Mouse (Mus musculus): Measurements from ENCODE around the gene Gm48551. TPM values are rescaled to one million over a fixed set of nuclear protein-coding genes. Genes with fewer than 3 reads are reported as not detected.

Gm48551 gene
- polyA plus RNA-seq, 1 experiment from 2014 or later = 2.1 TPM

DNA sequence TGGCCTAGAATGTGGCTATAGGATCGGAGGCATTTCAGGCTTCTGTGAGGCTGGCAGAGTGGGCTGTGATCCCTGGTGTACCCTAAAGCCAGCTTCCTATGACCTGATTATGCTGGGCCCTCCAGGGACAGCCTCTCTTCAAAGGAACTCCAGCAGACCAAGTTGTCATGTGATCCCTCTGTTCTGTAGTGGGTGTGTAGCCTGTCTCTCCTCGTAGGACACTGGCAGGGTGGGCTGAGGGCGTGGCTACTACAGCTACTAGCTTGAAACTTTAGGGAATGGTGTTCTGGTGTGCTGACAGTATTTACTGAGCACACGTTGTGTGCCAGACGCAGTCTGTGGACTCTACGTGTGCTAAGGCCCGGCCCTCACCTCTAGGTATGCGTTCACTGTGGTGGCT lies 23.5 kb upstream of the Gm48551 start:
- H3K4me3 ChIP-seq = no peak overlapping the region
- no peaks in the 10 kb centered on the region for H3K9me3 ChIP-seq
- WGBS = 66% methylated on average over 8 of the region's 8 CpGs
- H3K4me2 ChIP-seq = peak overlapping the region; percentile 21; the same call in 1 of the 2 replicates
- peaks cover 89% of the 10 kb centered on the region for H3K4me1 ChIP-seq
- H3K27ac ChIP-seq (replicated peaks) = peak overlapping the region; percentile 61
- H3K36me3 ChIP-seq = peaks cover 18% of the 10 kb centered on the region
- H3K27me3 ChIP-seq (replicated peaks) = peaks cover 7% of the 10 kb centered on the region; the same call in 1 of the 2 replicates
- H3K9ac ChIP-seq = peak overlapping the region; percentile 60
- ATAC-seq (ENCODE audit: extremely low read depth, insufficient number of reproducible peaks, low FRiP score, low TSS enrichment) = no peak

DNA sequence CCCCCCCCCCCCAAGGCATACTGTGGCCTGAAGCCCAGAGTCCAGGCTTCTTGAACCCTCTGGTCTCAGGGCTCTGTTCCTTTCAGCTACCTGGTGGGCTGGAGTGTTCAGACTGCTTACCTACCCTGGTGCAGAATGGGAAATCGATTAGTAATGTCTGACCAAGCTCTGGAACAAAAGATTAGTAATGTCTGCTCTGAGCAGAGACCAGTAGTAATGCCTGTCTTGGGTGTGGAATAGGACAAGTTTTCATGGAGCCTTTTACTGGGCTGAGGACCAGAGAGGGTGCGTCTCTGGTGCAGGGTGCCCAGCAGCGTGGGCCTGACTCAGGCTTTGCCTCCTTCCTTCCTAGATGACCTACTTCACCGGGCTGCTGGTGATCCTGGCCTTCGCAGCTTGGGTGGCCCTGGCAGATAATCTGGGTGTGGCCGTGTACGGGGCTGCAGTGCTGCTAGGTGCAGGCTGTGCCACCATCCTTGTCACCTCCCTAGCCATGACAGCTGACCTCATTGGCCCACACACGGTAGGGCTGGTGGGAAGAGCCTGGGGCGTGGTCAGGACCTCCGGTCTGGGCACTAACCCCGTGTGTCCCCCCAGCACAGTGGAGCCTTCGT lies 21.8 kb upstream of the Gm48551 start:
- ATAC-seq (ENCODE audit: extremely low read depth, insufficient number of reproducible peaks, low FRiP score, low TSS enrichment) = no peak
- peak overlapping the region; percentile 83 for H3K9ac ChIP-seq
- peaks cover 97% of the 10 kb centered on the region for H3K4me1 ChIP-seq
- WGBS = 30% methylated on average over 12 of the region's 12 CpGs
- peak overlapping the region; percentile 96 for H3K27ac ChIP-seq (replicated peaks)
- H3K36me3 ChIP-seq = peaks cover 32% of the 10 kb centered on the region
- peak overlapping the region; percentile 52; the same call in 1 of the 2 replicates for H3K4me3 ChIP-seq
- no peaks in the 10 kb centered on the region for H3K9me3 ChIP-seq
- peaks cover 7% of the 10 kb centered on the region; the same call in 1 of the 2 replicates for H3K27me3 ChIP-seq (replicated peaks)
- peak overlapping the region; percentile 81 for H3K4me2 ChIP-seq

DNA sequence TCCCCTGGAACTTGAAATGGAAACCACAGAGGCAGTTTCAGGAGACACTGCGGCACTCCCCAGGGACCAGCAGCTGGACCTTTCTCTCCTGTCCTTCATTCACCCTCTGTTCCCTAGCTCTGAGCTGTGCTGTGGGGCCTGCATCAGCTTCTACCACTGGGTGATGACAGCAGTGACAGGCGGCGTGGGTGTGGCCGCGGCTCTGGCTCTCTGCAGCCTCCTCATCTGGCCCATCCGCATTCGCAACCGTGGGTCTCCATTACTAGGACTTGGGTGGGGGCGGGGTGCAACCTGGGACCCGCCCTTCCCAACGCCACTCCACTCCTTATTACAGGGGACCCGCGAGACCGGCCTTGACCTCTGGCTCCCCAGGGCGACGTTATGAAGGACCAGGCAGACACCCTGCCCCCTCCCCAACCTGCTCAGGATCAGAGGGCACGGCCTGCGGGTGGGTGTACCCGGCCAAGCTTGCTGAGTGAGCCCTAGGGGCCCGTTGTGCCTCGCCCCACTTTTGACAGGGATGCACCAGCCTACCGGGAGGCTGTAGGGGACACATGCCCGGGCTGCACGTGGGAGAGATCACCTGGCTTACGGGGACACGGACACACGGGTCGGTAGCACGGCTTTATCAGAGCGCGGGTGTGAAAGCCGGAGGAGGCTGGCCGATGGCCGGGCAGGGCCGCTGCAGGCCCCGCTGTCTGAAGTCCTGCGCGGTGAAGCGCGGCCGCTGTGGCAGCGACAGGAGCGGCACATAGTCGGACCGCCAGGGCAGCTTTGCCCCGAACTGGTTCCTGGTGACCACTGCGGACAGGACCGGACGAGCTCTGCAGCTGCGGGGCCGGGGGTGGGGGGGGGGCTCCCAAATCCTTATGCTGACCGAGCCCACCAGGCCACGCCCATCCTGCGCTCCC lies 20.6 kb upstream of the Gm48551 start:
- Histone ChIP-seq H3K36me3 (peaks cover 45% of the 10 kb centered on the region), H3K27me3 (replicated peaks) (peaks cover 7% of the 10 kb centered on the region; the same call in 1 of the 2 replicates), H3K4me3 (peak overlapping the region; percentile 52), H3K27ac (replicated peaks) (peak overlapping the region; percentile 96), H3K4me1 (peaks cover 86% of the 10 kb centered on the region), H3K9me3 (no peaks in the 10 kb centered on the region), H3K9ac (peak overlapping the region; percentile 83), H3K4me2 (peak overlapping the region; percentile 81)
- peak; percentile 49; the same call in 1 of the 2 replicates for ATAC-seq (ENCODE audit: extremely low read depth, insufficient number of reproducible peaks, low FRiP score, low TSS enrichment)
- 5% methylated on average over 54 of the region's 54 CpGs for WGBS

DNA sequence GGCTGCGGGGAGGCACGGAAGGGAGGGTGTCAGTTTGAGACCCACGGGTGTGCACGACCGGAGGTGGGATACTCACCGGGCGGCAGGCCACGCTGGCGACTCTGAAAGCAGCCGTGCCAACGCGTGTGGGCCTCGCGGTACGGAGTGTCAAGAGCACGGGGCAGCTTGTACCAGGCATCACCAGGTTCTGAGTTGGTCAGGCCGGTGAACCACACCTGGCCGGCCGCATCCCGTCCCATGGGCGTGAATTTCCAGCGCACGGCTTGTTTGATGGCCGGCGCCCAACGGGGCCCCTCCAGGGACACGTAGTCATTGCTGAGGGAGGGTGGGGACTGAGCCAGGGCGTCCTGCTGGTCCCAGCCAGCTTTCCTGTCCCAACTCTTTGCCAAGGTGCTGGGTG lies 19.6 kb upstream of the Gm48551 start:
- H3K36me3 ChIP-seq = peaks cover 54% of the 10 kb centered on the region
- H3K9ac ChIP-seq = peak overlapping the region; percentile 83
- H3K27me3 ChIP-seq (replicated peaks) = peaks cover 7% of the 10 kb centered on the region; the same call in 1 of the 2 replicates
- no peak for ATAC-seq (ENCODE audit: extremely low read depth, insufficient number of reproducible peaks, low FRiP score, low TSS enrichment)
- peak overlapping the region; percentile 32; the same call in 1 of the 2 replicates for H3K27ac ChIP-seq (replicated peaks)
- H3K4me3 ChIP-seq = peak overlapping the region; percentile 52
- no peaks in the 10 kb centered on the region for H3K9me3 ChIP-seq
- peak overlapping the region; percentile 81 for H3K4me2 ChIP-seq
- WGBS = 18% methylated on average over 28 of the region's 28 CpGs
- H3K4me1 ChIP-seq = peaks cover 76% of the 10 kb centered on the region

DNA sequence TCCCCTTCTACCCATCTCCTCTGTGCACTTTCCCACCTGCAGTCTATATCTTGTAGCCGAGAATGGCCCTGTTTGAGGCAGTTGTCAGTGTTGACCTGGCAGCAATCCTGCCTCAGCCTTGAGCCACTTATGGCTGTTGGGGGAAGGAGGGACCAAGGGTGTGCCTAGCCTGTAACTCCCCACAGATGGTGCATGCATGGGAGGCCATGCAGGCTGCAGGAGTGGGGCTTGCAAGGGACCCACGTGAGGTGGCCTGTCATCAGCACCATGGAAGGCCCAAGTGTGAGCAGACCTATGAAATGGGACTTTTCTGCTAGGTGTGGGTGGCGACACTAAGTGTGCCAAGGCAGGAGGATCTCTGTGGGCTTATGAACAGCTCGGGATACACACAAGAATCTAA lies 19.2 kb upstream of the Gm48551 start:
- Histone ChIP-seq H3K36me3 (peaks cover 58% of the 10 kb centered on the region), H3K9me3 (no peaks in the 10 kb centered on the region), H3K4me2 (peak overlapping the region; percentile 81), H3K27ac (replicated peaks) (peak overlapping the region; percentile 32; the same call in 1 of the 2 replicates), H3K4me1 (peaks cover 72% of the 10 kb centered on the region), H3K27me3 (replicated peaks) (peaks cover 7% of the 10 kb centered on the region; the same call in 1 of the 2 replicates), H3K9ac (peak overlapping the region; percentile 83), H3K4me3 (peak overlapping the region; percentile 52)
- 35% methylated on average over 4 of the region's 4 CpGs for WGBS
- no peak for ATAC-seq (ENCODE audit: extremely low read depth, insufficient number of reproducible peaks, low FRiP score, low TSS enrichment)

DNA sequence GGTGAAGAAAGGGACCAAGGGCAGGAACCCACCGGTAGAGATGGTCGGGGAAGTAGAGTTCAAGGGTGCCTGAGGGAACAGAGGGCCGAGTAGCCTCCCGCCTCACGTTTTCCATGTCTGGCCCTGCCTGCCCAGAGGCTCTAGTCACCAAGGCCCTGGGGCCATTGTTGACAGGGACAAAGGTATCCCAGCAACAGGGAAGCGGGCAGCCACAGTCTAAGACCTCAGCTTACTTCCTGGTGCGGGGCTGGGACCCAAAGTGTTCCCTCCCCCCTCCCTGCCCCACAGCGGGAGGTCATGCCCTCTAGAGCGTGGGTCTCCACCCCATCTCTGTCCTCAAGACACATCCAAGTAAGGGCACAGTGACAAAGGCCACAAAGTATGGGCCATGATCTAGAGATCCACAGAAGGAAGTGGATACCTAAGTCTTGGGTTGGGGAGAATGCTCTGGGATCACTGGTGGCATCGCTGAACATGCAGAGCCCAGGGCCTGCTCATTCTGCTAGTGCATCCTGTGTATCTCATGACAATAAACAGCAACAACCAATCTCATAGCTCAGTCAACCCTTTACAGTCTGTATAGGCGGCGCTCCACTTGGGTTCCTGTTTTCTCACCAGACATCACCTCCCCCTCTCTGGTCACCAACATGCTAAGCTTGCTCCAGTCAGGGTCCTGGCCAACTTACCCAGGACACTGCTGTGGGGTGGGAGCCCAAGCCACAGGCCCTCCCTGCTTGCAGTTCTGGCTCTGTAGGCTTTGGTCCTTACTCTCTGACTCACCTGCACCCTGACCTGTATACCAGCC lies 18.4 kb upstream of the Gm48551 start, which contains the start of gene 4930404N11Rik:
Gene 4930404N11Rik, minus strand, starts transcription at position 145 of the 805 bp plus-strand sequence.
- peak within 1 kb of the TSS; percentile 83 for H3K9ac ChIP-seq
- ATAC-seq (ENCODE audit: extremely low read depth, insufficient number of reproducible peaks, low FRiP score, low TSS enrichment) = no peak
- peak within 1 kb of the TSS; percentile 32; the same call in 1 of the 2 replicates for H3K27ac ChIP-seq (replicated peaks)
- no peaks in the 10 kb centered on the region for H3K9me3 ChIP-seq
- H3K36me3 ChIP-seq = peaks cover 65% of the 10 kb centered on the region
- H3K4me1 ChIP-seq = peaks cover 64% of the 10 kb centered on the region
- H3K4me3 ChIP-seq = peak within 1 kb of the TSS; percentile 52
- H3K4me2 ChIP-seq = peak within 1 kb of the TSS; percentile 81
- H3K27me3 ChIP-seq (replicated peaks) = peaks cover 7% of the 10 kb centered on the region; the same call in 1 of the 2 replicates
- 26% methylated on average over 12 of the region's 12 CpGs for WGBS

DNA sequence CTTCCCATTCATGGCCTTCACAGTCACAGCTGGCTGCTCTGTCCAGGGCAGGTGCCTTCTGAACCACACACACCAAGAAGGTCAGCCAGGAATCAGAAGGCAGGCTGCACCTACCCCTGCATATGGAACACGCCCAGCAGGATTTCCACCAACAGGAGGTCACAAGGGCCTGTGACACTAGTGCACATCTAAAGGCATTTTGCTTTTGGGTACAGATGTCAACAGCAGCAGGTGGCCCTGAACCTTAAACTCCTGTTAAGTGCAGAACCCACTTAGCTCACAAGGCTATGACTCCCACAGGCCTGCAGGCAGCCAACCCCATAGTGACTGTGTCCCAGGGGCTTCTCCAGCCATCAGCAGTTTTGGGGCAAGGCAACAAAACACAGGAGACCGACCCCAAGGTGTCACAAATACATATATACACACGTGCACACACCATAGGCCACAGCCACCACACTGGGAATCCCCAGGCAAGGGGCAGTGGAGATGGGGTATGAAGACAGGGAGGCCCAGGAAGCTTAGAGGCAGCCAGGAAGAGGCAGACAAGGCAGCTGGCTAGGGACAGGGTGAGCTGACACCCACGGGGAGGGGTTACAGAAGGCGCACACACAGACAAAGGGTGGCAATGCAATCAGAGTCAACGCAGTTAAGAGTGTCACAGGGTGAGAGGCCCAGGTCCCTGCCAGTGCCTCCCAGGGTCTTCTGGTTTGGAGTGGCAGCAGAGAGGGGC lies 17.6 kb upstream of the Gm48551 start:
- Histone ChIP-seq H3K9ac (peak overlapping the region; percentile 62), H3K4me1 (peaks cover 56% of the 10 kb centered on the region), H3K27ac (replicated peaks) (no peak overlapping the region; the same call in 1 of the 2 replicates), H3K36me3 (peaks cover 65% of the 10 kb centered on the region), H3K9me3 (no peaks in the 10 kb centered on the region), H3K4me2 (no peak overlapping the region), H3K4me3 (no peak overlapping the region), H3K27me3 (replicated peaks) (peaks cover 7% of the 10 kb centered on the region; the same call in 1 of the 2 replicates)
- no peak for ATAC-seq (ENCODE audit: extremely low read depth, insufficient number of reproducible peaks, low FRiP score, low TSS enrichment)
- WGBS = 77% methylated on average over 6 of the region's 6 CpGs

DNA sequence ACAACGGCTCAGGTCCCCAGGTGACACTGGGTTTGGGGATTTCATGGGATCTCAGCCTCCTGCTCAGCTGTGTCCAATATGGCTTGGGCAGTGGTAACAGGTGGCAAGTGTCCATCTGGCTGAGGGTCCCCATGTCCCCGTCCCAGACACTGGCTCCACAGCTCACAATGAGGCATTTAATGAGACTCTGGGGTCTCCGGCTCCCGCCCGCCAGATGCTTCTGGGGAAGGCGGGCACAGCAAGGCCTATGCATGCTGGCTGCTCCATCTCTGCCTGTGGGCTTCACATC lies 17.1 kb upstream of the Gm48551 start:
- Histone ChIP-seq H3K9ac (no peak overlapping the region; the same call in 1 of the 2 replicates), H3K36me3 (peaks cover 65% of the 10 kb centered on the region), H3K27ac (replicated peaks) (no peak overlapping the region), H3K4me1 (peaks cover 51% of the 10 kb centered on the region), H3K9me3 (no peaks in the 10 kb centered on the region), H3K4me3 (no peak overlapping the region), H3K27me3 (replicated peaks) (peaks cover 7% of the 10 kb centered on the region; the same call in 1 of the 2 replicates), H3K4me2 (no peak overlapping the region)
- 90% methylated on average over 6 of the region's 6 CpGs for WGBS
- no peak for ATAC-seq (ENCODE audit: extremely low read depth, insufficient number of reproducible peaks, low FRiP score, low TSS enrichment)

DNA sequence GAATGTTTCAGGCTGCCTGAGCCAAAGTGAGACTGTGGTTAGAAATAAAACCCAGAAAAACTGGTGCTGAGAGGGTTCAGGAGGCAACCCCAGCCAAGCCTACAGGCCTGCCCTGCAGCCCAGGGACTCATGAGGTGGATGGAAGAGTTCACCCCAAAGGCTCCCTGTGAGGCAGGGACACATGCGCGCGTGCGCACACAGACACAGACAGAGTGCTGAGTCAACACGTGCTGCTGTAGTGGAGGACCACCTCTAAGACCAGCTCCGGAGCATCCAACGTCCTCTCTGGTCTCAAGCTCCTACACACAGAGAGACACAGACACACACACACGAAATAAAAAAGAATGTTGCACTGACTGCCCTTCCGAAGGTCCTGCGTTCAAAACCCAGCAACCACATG lies 8.9 kb upstream of the Gm48551 start:
- no peaks in the 10 kb centered on the region for H3K9me3 ChIP-seq
- no peak overlapping the region for H3K4me3 ChIP-seq
- H3K4me1 ChIP-seq = peaks cover 37% of the 10 kb centered on the region
- WGBS = 89% methylated on average over 10 of the region's 10 CpGs
- peaks cover 61% of the 10 kb centered on the region for H3K36me3 ChIP-seq
- no peak for ATAC-seq (ENCODE audit: extremely low read depth, insufficient number of reproducible peaks, low FRiP score, low TSS enrichment)
- no peaks in the 10 kb centered on the region for H3K27me3 ChIP-seq (replicated peaks)
- no peak overlapping the region for H3K27ac ChIP-seq (replicated peaks)
- H3K4me2 ChIP-seq = peak overlapping the region; percentile 84; the same call in 1 of the 2 replicates
- no peak overlapping the region for H3K9ac ChIP-seq

DNA sequence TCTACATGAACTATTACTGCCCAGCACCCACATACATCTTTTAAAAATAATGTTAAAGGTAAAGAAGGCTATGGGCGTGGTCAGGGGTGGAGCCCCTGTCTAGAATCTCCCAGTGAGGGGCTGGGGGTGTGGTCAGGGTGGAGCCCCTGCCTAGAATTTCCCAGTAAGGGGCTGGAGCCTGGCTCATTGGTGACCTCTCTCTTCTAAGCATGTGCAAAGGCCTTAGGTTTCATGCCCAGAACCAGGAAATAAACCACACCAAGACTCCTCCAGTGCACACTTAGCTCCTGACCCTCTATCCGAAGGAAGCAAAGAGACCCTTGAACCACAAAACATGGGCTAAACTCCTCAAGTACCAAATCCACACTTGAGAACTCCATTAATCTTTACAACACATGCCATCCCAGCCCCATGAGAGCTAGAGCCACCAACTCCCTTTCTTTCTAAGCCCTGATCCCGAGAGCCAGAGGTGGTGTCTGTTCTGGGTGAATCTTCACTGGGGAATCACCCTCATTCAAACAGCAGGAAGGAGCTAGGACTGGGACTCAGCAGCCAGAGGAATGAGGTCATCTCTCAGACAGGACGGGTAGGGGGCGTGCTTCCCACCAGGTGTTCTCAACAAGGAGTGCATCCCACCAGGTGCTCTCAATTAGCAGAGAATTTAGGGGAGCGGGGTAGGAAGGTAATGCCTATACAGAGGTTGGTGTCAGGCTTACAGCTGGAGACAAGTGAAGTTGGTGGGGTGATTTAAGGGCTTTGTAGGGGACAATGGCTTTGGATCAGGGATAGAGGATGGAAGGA lies 7.5 kb upstream of the Gm48551 start:
- Histone ChIP-seq H3K36me3 (peaks cover 47% of the 10 kb centered on the region), H3K27me3 (replicated peaks) (no peaks in the 10 kb centered on the region), H3K9ac (peak overlapping the region; percentile 97), H3K4me3 (peak overlapping the region; percentile 83), H3K27ac (replicated peaks) (peak overlapping the region; percentile 77), H3K4me2 (peak overlapping the region; percentile 84), H3K9me3 (no peaks in the 10 kb centered on the region), H3K4me1 (peaks cover 39% of the 10 kb centered on the region)
- WGBS = 36% methylated on average over 6 of the region's 6 CpGs
- no peak for ATAC-seq (ENCODE audit: extremely low read depth, insufficient number of reproducible peaks, low FRiP score, low TSS enrichment)
